Mouse (Mus musculus) liver, embryonic 16.5 days (tissue): Measurements from ENCODE around the gene Rnps1. TPM values are rescaled to one million over a fixed set of nuclear protein-coding genes. Genes with fewer than 3 reads are reported as not detected.

ENCODE experiments used
- ATAC-seq: fragments of 200-750 bp; cut with Nextera tagmentation; 2 replicates; pipeline ENCODE4 v1.8.0; 2017; ENCODE audit warnings: low read depth, mild to moderate bottlenecking, moderate number of reproducible peaks, moderate library complexity
- H3K27ac ChIP-seq: fragments of 300-500 bp; sonication (generic); 2 replicates; pipeline ENCODE4 v1.5.1; 2014; ENCODE audit warnings: mild to moderate bottlenecking, low read length
- H3K27me3 ChIP-seq: fragments of 300-500 bp; sonication (generic); 2 replicates; pipeline ENCODE4 v1.6.1; 2014; ENCODE audit warnings: low read depth, low read length, mixed read lengths; ENCODE audit not compliant: control insufficient read depth, insufficient read depth
- H3K36me3 ChIP-seq: fragments of 300-500 bp; sonication (generic); 2 replicates; pipeline ENCODE4 v1.6.1; 2014; ENCODE audit warnings: mild to moderate bottlenecking; ENCODE audit not compliant: control insufficient read depth, insufficient read depth
- H3K4me1 ChIP-seq: fragments of 300-500 bp; sonication (generic); 2 replicates; pipeline ENCODE4 v1.6.1; 2014; ENCODE audit warnings: low read depth, low read length, mixed read lengths; ENCODE audit not compliant: control insufficient read depth
- H3K4me2 ChIP-seq: fragments of 300-500 bp; sonication (generic); 2 replicates; pipeline ENCODE4 v1.6.1; 2014; ENCODE audit warnings: low read depth, low read length, mixed read lengths
- H3K4me3 ChIP-seq: fragments of 300-500 bp; sonication (generic); 2 replicates; pipeline ENCODE4 v1.5.1; 2014; ENCODE audit warnings: low read depth, mild to moderate bottlenecking, low read length
- H3K9ac ChIP-seq: fragments of 300-500 bp; sonication (generic); 2 replicates; pipeline ENCODE4 v1.6.1; 2014; ENCODE audit warnings: low read depth, low read length
- H3K9me3 ChIP-seq: fragments of 300-500 bp; sonication (generic); replicated peaks from 2 replicates; pipeline ENCODE4 v1.6.1; 2016; ENCODE audit warnings: low read length; ENCODE audit not compliant: control insufficient read depth
- WGBS: fragments of 180-500 bp; shearing (Covaris S2); extraction: QIAGEN DNeasy Blood & Tissue Kit; methylation state at CpG from one replicate; pipeline ENCODE4 v1.1.7; 2014; ENCODE audit not compliant: insufficient replicate concordance; 5-methylcytosine and 5-hydroxymethylcytosine counted together
- polyA plus RNA-seq: library from polyadenylated mRNA; unstranded; fragments of >200 nt; fragmentation: Nextera tagmentation; extraction: Ambion mirVana; gene quantifications from 2 replicates; pipeline ENCODE4 v1.2.1, GENCODE M21; 2015

Gene Rnps1
- polyA plus RNA-seq, 1 experiment from 2014 or later, result 101 TPM

DNA sequence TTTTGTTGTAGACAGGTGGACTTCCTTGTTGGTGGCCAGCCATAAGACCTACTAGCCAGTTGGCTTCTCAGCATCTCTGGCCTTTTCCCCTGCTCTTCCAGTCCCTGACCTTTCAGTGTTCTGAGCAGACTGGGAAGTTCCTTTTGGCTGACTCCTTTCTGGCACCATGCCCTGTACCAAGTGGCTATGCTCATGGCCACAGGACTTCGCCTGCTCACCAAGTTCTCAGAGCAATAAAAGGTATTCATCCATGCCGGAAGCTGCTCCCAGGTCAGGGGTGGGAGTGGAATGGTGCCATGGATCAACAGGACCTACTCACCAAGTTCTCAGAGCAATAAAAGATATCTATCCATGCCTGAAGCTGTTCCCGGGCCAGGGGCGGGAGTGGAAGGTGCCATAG, 58.1 kb downstream of the Rnps1 start:
- Histone ChIP-seq H3K4me2 (peak overlapping the region; percentile 91), H3K27ac (no peak overlapping the region; the same call in 1 of the 2 replicates), H3K4me3 (peak overlapping the region; percentile 94), H3K9me3 (no peaks in the 10 kb centered on the region), H3K27me3 (no peaks in the 10 kb centered on the region), H3K4me1 (peaks cover 23% of the 10 kb centered on the region), H3K36me3 (peaks cover 39% of the 10 kb centered on the region), H3K9ac (peak overlapping the region; percentile 96)
- 75% methylated on average over 4 of the region's 4 CpGs for WGBS
- no peak for ATAC-seq

GRCm38 (mm10) chr17:24473612-24474275, 59.4 kb downstream of the Rnps1 start, which contains the start of gene Bricd5:
TSS of gene Bricd5 (plus strand) at chr17:24473884.
- 76% methylated on average over 6 of the region's 6 CpGs for WGBS
- no peaks in the 10 kb centered on the region for H3K9me3 ChIP-seq
- H3K27me3 ChIP-seq, result no peaks in the 10 kb centered on the region
- peak within 1 kb of the TSS; percentile 91 for H3K4me2 ChIP-seq
- peaks cover 39% of the 10 kb centered on the region for H3K36me3 ChIP-seq
- H3K9ac ChIP-seq, result no peak within 1 kb of the TSS; the same call in 1 of the 2 replicates
- peak within 1 kb of the TSS; percentile 94 for H3K4me3 ChIP-seq
- no peak for ATAC-seq
- H3K27ac ChIP-seq, result no peak within 1 kb of the TSS
- H3K4me1 ChIP-seq, result peaks cover 31% of the 10 kb centered on the region

- H3K4me3 ChIP-seq, result no peak overlapping the region
- WGBS, result 70% methylated on average over 5 of the region's 5 CpGs
- no peak overlapping the region for H3K27ac ChIP-seq
- no peak for ATAC-seq
- no peaks in the 10 kb centered on the region for H3K9me3 ChIP-seq
- H3K9ac ChIP-seq, result no peak overlapping the region
- H3K27me3 ChIP-seq, result no peaks in the 10 kb centered on the region
- H3K36me3 ChIP-seq, result peaks cover 39% of the 10 kb centered on the region
- no peak overlapping the region for H3K4me2 ChIP-seq
- peaks cover 31% of the 10 kb centered on the region for H3K4me1 ChIP-seq
Observed at GRCm38 (mm10) chr17:24474557-24474956, 60.2 kb downstream of the Rnps1 start.

Other genes starting within 250 kb of the Rnps1 start
- gene Atp6v0c, start 244.9 kb upstream of the Rnps1 start, polyA plus RNA-seq, result 352 and 382 TPM in 2 replicates
- 7.0 and 7.4 TPM in 2 replicates for gene Tbc1d24, start 209.0 kb upstream of the Rnps1 start, polyA plus RNA-seq
- 0.65 and 0.78 TPM in 2 replicates for gene Ntn3, start 205.0 kb upstream of the Rnps1 start, polyA plus RNA-seq
- gene Tedc2, start 193.7 kb upstream of the Rnps1 start, polyA plus RNA-seq, result 7.1 and 7.4 TPM in 2 replicates
- gene Ccnf, start 163.1 kb upstream of the Rnps1 start, polyA plus RNA-seq, result 72.1 and 75.2 TPM in 2 replicates
- not detected in 2 replicates for gene Abca17, start 63.5 kb upstream of the Rnps1 start, polyA plus RNA-seq
- gene Abca3, start 62.6 kb upstream of the Rnps1 start, polyA plus RNA-seq, result 13.4 and 15.0 TPM in 2 replicates
- gene Eci1, start 12.1 kb downstream of the Rnps1 start, polyA plus RNA-seq, result 94.0 and 95.5 TPM in 2 replicates
- gene Dnase1l2, start 28.5 kb downstream of the Rnps1 start, polyA plus RNA-seq, result 0.49 and 0.67 TPM in 2 replicates
- gene E4f1, start 55.7 kb downstream of the Rnps1 start, polyA plus RNA-seq, result 11.4 and 12.3 TPM in 2 replicates
- gene Pgp, start 55.8 kb downstream of the Rnps1 start, polyA plus RNA-seq, result 48.2 and 49.0 TPM in 2 replicates
- gene Bricd5, start 59.3 kb downstream of the Rnps1 start, polyA plus RNA-seq, result not detected in 2 replicates
- gene Mlst8, start 64.5 kb downstream of the Rnps1 start, polyA plus RNA-seq, result 11.8 and 11.9 TPM in 2 replicates
- 0.08 and 0.13 TPM in 2 replicates for gene Caskin1, start 74.0 kb downstream of the Rnps1 start, polyA plus RNA-seq
- 28.5 and 29.6 TPM in 2 replicates for gene Traf7, start 113.4 kb downstream of the Rnps1 start, polyA plus RNA-seq
- gene Rab26, start 119.6 kb downstream of the Rnps1 start, polyA plus RNA-seq, result 0.46 and 0.87 TPM in 2 replicates
- 2.7 and 4.0 TPM in 2 replicates for gene Pkd1, start 135.3 kb downstream of the Rnps1 start, polyA plus RNA-seq
- gene Tsc2, start 218.1 kb downstream of the Rnps1 start, polyA plus RNA-seq, result 20.6 and 23.7 TPM in 2 replicates
- gene Nthl1, start 218.1 kb downstream of the Rnps1 start, polyA plus RNA-seq, result 5.9 and 6.7 TPM in 2 replicates
- gene Slc9a3r2, start 235.8 kb downstream of the Rnps1 start, polyA plus RNA-seq, result 9.8 and 11.8 TPM in 2 replicates
- 0.15 and 0.38 TPM in 2 replicates for gene Npw, start 243.9 kb downstream of the Rnps1 start, polyA plus RNA-seq